Mouse (Mus musculus) megakaryocyte, embryonic 14.5 days (primary cell): Measurements from ENCODE around the gene Fto. TPM values are rescaled to one million over a fixed set of nuclear protein-coding genes. Genes with fewer than 3 reads are reported as not detected.

Experiments
- H3K27me3 ChIP-seq: replicated peaks from 2 replicates; pipeline ENCODE3; 2012; ENCODE audit warnings: inconsistent platforms
- H3K36me3 ChIP-seq: replicated peaks from 2 replicates; pipeline ENCODE3; 2012; ENCODE audit warnings: low read length, inconsistent platforms, mixed read lengths
- H3K4me1 ChIP-seq: 2 replicates; pipeline ENCODE4 v1.6.1; 2012; ENCODE audit warnings: inconsistent platforms
- H3K4me3 ChIP-seq: replicated peaks from 2 replicates; pipeline ENCODE3; 2012; ENCODE audit warnings: moderate library complexity, mild to moderate bottlenecking, inconsistent platforms
- H3K9me3 ChIP-seq: 2 replicates; pipeline ENCODE4 v1.6.1; 2012; ENCODE audit warnings: inconsistent platforms
- FLI1 ChIP-seq: IDR thresholded peaks from 2 replicates; pipeline ENCODE4 v1.6.1; 2012; ENCODE audit warnings: low read length, inconsistent platforms, mixed read lengths
- GATA1 ChIP-seq: IDR thresholded peaks from 3 replicates; pipeline ENCODE4 v1.6.1; 2012; ENCODE audit warnings: mixed read lengths, low read length, inconsistent platforms, borderline replicate concordance
- polyA plus RNA-seq: library from polyadenylated mRNA; stranded (reverse); fragments of >175 nt; gene quantifications from 2 replicates; pipeline ENCODE4 v1.2.3, GENCODE M21; 2012; ENCODE audit warnings: low replicate concordance; ENCODE audit not compliant: insufficient read depth

The Fto gene
- polyA plus RNA-seq, 1 experiment: 9.5 TPM

DNA sequence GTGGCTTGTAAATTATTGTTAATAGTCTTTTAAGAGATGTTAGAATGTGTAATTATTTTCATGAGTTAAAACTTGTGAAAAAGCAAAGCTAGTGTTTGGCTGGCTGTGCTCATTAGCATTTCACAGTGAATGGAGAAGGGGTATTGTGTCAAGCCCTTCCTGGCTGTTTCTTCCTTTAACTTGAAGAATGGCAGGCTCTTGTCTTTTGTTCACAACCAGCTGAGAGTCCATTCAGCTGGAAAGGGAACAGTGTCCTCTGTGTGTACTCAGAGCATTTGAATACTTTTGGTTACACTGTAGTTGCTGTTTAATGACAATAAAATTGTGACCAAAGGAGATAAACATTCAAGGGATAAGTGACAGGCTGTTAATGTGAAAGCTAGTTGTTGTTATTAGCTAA, 52.5 kb downstream of the Fto start:
- H3K4me1 ChIP-seq: peaks cover 23% of the 10 kb centered on the region
- H3K9me3 ChIP-seq: no peaks in the 10 kb centered on the region
- no peaks in the 10 kb centered on the region for H3K27me3 ChIP-seq
- peaks cover 19% of the 10 kb centered on the region for H3K36me3 ChIP-seq
- no peak overlapping the region for H3K4me3 ChIP-seq
- no peak for TF ChIP-seq FLI1
- TF ChIP-seq GATA1: no peak

DNA sequence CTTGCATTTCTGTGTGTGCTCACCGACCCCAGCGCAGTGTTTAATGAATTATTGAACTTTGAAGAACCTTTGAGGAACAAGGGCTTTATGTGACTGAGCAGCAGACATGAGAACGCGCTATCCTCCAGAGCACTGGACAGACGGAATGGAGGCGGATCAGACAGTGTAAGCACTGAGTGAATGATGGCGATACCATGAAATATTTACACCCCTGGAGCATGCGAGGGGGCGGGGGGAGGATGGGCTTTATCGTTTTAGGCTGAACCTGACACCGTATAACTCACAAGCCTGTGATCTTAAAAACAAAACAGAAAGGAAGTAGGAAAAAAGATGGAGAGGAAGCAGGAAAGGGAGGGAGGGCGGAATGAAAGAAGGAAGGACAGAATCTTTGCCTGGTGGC, 57.6 kb downstream of the Fto start:
- Histone ChIP-seq H3K27me3 (no peaks in the 10 kb centered on the region), H3K4me1 (peaks cover 43% of the 10 kb centered on the region), H3K36me3 (peaks cover 19% of the 10 kb centered on the region), H3K9me3 (no peaks in the 10 kb centered on the region), H3K4me3 (no peak overlapping the region)
- no peak for TF ChIP-seq GATA1
- no peak for TF ChIP-seq FLI1

DNA sequence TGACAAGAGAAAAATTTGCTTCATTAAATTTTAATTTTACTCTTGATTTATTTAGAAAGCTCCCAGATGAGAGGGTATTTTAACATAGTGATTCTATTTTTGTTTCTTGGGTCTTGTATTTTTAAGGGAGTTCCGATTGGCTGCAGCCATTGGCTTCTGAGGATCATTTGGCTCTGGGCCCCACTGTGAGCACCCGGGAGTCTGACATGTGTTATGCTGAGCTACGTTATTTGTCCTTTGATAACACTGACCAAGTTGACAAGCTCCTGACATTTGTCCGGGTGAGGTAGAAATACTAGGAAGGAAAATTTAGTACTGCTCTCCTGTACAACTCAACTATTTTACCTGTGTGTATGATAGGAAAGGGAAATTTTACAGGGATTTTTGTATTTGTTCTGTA, 58.7 kb downstream of the Fto start:
- TF ChIP-seq FLI1 (no peak), GATA1 (no peak)
- Histone ChIP-seq H3K4me1 (peaks cover 54% of the 10 kb centered on the region), H3K9me3 (no peaks in the 10 kb centered on the region), H3K4me3 (no peak overlapping the region), H3K36me3 (peaks cover 15% of the 10 kb centered on the region), H3K27me3 (no peaks in the 10 kb centered on the region)

DNA sequence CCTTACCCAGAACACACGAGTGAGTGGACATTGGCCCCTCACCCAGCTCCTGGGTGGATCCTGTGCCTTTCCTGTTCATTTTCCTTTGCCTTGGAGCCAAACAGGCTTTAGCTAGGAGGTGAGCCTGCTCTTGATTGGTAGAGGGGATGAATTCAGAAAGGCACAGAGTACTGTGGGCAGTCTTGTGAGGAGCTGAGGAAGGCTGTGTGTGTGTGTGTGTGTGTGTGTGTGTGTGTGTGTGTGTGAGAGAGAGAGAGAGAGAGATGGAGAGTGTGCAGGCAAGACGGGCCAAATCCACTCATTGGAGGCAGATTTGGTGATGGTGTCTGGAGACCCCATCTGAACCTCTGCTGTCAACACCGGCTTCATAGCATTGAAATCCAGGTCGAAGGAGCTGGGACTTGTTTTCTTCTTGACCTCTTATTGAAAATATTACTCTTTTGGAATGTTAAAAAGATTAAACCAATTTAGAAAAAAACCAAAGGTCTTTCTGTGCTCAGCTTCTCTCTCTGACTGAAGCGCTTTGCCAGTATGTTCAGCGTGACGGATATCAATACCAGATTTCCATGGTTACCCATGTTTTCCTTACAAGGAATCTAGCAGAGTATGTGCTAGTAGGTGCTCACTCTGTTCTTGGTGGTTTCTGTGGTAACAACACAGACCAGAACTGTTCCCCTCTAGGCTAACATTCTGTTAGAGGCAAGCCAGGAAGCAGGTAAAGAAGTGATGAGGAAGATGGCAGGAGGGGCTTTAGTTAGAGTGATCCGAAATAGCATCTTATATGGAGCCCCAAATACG, 59.7 kb downstream of the Fto start:
- H3K4me1 ChIP-seq: peaks cover 63% of the 10 kb centered on the region
- no peaks in the 10 kb centered on the region for H3K27me3 ChIP-seq
- H3K4me3 ChIP-seq: no peak overlapping the region
- no peaks in the 10 kb centered on the region for H3K9me3 ChIP-seq
- TF ChIP-seq GATA1: no peak
- H3K36me3 ChIP-seq: peaks cover 10% of the 10 kb centered on the region

DNA sequence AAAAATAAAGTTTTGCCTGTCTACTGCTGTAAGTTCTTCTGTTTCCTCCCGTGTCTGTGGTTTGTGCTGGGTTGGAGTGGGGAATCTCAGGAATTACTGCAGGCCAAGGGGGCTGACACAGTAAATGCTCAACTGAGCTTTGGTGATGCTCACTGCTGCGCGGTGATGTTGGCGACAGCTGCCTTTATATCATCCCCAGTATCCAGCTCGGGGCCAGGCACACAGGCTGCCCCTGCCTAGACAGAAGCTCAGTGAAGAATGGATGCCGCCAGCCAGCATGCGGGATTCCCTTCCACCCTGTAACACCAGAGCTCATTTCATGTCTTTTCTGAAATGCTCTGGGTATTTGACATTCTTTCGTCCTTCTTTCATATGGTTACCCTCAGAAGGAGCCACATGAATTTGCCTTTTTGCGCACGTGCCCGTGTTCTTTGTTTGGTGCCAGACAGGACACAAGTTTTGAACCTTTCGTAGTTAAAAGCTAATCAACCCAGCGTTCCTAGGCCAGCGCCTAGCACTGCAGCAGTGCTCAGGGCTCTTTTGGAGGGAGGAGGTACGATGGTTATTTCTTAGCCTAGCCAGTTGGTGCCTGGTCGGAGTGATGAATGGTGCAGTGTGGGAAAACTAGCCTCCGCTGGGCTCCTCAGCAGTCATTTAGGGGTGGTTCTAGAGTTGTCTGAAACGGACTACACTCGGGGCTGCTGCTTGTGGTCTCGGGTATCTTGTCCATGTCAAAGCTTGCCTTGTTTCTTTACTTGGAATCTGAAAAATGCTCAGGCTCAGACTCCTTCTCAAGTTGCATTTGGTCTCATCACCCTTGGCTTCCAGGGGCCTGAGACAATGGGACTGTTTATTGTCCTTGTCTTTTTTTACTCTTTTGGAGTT, 62.0 kb downstream of the Fto start:
- Histone ChIP-seq H3K27me3 (no peaks in the 10 kb centered on the region), H3K4me1 (peaks cover 73% of the 10 kb centered on the region), H3K36me3 (peaks cover 3% of the 10 kb centered on the region), H3K4me3 (no peak overlapping the region), H3K9me3 (no peaks in the 10 kb centered on the region)
- no peak for TF ChIP-seq GATA1
- no peak for TF ChIP-seq FLI1

DNA sequence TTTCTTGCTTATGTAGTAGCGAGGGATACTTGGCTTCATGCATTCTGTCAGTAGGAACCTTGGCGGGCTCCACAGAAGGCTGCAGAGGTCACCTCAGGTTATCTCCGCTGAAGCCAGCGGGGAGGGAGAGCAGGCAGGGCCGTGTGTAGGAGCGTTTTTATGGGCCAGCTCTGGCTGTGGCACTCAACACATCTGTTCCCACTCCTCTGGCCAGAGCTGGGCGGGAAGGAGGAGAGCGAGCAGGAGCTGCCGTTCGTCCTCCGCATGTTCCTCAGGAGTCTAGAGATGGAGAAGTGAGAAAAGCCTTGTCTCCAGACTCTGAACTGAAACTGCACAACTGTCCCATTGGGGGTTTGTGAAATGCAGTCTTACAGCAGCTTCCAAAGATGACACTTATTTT, 63.5 kb downstream of the Fto start:
- Histone ChIP-seq H3K4me3 (peak overlapping the region; percentile 8), H3K4me1 (peaks cover 84% of the 10 kb centered on the region), H3K27me3 (no peaks in the 10 kb centered on the region), H3K36me3 (peaks cover 3% of the 10 kb centered on the region), H3K9me3 (no peaks in the 10 kb centered on the region)
- TF ChIP-seq FLI1 (no peak), GATA1 (no peak)

DNA sequence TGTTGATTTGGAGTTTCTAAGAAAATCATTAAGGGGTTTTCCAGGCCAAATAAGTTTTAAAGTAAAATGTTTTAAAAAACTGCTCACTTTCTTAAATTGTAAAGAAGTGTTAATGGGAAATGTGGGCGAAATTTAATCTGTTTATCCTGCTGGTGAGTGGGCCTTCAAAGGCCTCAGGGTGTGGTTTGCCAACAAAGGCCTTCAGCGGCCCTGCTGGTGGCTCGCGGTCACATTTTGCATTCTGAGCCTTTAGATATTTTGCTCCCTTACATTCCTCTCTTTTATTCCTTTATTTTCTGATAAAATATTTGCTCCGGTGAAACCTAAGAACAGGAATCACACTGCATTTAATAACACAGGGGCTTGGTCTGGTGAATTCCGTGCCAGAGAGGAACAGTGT, 64.0 kb downstream of the Fto start:
- Histone ChIP-seq H3K36me3 (peaks cover 3% of the 10 kb centered on the region), H3K4me1 (peaks cover 85% of the 10 kb centered on the region), H3K9me3 (no peaks in the 10 kb centered on the region), H3K27me3 (no peaks in the 10 kb centered on the region), H3K4me3 (no peak overlapping the region)
- TF ChIP-seq FLI1 (no peak), GATA1 (no peak)

DNA sequence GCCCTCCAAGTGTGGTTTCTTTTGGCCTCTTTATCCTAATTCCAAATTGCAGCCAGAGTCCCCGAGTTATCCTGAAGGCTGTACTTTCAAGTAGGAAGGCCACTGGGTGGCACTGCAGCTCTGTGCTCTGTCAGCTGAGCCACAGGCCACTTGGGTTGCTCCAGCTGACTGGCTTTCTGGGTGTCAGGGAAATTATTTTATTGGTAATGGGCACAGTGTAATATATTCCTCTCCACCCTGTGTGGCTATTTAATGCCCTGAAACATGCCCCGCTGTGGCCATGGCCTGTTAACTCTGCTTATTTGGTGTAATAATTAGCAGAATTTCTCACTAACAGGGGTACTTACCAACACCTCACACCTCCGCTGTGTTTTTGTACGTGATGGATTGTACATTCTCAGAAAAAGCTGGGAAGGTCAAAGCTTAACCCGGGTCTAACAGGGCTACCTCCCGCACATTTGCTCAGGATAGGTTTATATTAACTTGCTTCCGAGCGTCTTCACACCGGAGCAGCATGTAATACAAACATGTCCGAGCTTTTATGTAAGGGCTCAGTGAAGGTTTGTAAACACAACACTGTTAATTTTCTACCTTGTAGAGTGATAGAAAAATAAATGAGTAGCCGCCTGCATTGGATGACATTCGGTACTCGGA, 65.6 kb downstream of the Fto start:
- TF ChIP-seq FLI1: no peak
- TF ChIP-seq GATA1: no peak
- H3K36me3 ChIP-seq: peaks cover 4% of the 10 kb centered on the region
- H3K9me3 ChIP-seq: no peaks in the 10 kb centered on the region
- no peak overlapping the region for H3K4me3 ChIP-seq
- peaks cover 69% of the 10 kb centered on the region for H3K4me1 ChIP-seq
- H3K27me3 ChIP-seq: no peaks in the 10 kb centered on the region

DNA sequence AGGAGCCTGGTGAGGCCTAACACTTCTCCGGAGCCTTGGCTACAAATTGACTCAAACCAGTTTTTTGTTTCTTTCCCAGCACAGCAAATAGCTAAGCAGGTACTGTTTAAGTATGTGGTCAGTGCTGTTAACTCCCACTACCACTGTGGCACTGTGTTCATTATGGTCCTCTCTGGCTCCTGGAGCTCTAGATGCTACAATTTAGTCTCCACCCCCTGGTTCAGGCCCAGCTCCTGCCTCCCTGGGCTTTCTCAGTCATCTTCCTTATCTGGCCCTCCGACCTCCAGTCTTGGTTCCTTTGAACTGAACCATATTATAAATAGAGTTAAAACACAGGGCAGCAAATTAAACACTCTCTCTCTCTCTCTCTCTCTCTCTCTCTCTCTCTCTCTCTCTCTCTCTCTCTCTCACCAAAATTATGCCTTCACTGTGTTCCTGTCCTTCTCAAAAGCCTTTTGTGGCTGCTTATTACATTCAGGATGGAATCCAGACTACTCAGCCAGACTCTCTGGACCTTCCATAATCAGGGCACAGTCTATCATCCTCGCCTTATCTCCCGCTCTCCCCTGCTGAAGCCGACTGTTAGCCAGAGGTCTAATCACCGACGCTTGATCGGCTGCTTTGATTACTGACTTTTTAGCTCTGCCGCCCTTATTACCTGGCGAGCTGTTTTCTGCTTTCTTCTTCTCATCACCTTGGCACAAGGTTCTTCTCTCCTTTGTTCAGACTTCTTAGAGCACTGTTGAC, 67.6 kb downstream of the Fto start:
- peaks cover 50% of the 10 kb centered on the region for H3K4me1 ChIP-seq
- H3K27me3 ChIP-seq: no peaks in the 10 kb centered on the region
- TF ChIP-seq FLI1 (no peak), GATA1 (no peak)
- H3K36me3 ChIP-seq: peaks cover 16% of the 10 kb centered on the region
- H3K4me3 ChIP-seq: no peak overlapping the region
- no peaks in the 10 kb centered on the region for H3K9me3 ChIP-seq
